Mouse (Mus musculus) ES-E14 (cell line): ENCODE data around the gene Sox1. TPM values are rescaled to one million over a fixed set of nuclear protein-coding genes. Genes with fewer than 3 reads are reported as not detected.
A peak's percentile ranks its signal among the peaks of the same experiment; 100 is the strongest.

ENCODE experiments used
- DNase-seq: peaks from one replicate; pipeline ENCODE4 v3.0.0-alpha.2; 2013; ENCODE audit warnings: low read depth, low spot score
- H3K27ac ChIP-seq: 2 replicates; pipeline ENCODE4 v1.5.1; 2012; ENCODE audit warnings: low read depth, mild to moderate bottlenecking, low read length, moderate library complexity, mixed read lengths; ENCODE audit not compliant: poor library complexity, insufficient read depth, severe bottlenecking
- H3K36me3 ChIP-seq: 2 replicates; pipeline ENCODE4 v1.6.1; 2012; ENCODE audit warnings: mild to moderate bottlenecking, low read length, moderate library complexity, mixed read lengths; ENCODE audit not compliant: control insufficient read depth, poor library complexity, insufficient read depth, severe bottlenecking
- H3K4me1 ChIP-seq, 2 experiments: fragments of 150-350 bp in 1 of 2; sonication (generic) in 1 of 2; 2 replicates each; pipeline ENCODE4 v1.6.1; 2012; ENCODE audit warnings: low read length in 2 of 2, mild to moderate bottlenecking in 1 of 2, mixed read lengths in 1 of 2; ENCODE audit not compliant: control insufficient read depth in 2 of 2, insufficient read depth in 2 of 2, poor library complexity in 1 of 2
- H3K4me3 ChIP-seq, 2 experiments: fragments of 150-350 bp in 1 of 2; sonication (generic) in 1 of 2; 2 replicates each; pipeline ENCODE4 v1.5.1; 2012; ENCODE audit warnings: low read length in 2 of 2, low read depth in 1 of 2, mild to moderate bottlenecking in 1 of 2, mixed read lengths in 1 of 2; ENCODE audit not compliant: insufficient read depth in 1 of 2, poor library complexity in 1 of 2, severe bottlenecking in 1 of 2
- H3K9ac ChIP-seq: 2 replicates; pipeline ENCODE4 v1.6.1; 2012; ENCODE audit warnings: low read depth, mild to moderate bottlenecking, low read length, mixed read lengths; ENCODE audit not compliant: poor library complexity, insufficient read depth, severe bottlenecking
- H3K9me3 ChIP-seq: fragments of 150-350 bp; sonication (generic); 2 replicates; pipeline ENCODE4 v1.6.1; 2012; ENCODE audit warnings: low read depth, mild to moderate bottlenecking, low read length; ENCODE audit not compliant: control insufficient read depth, insufficient read depth
- CHD2 ChIP-seq: IDR thresholded peaks from 2 replicates; pipeline ENCODE4 v1.6.1; 2014; ENCODE audit warnings: mild to moderate bottlenecking, low read depth, low read length, inconsistent platforms
- HCFC1 ChIP-seq: IDR thresholded peaks from 2 replicates; pipeline ENCODE4 v1.6.1; 2012; ENCODE audit warnings: low read length, inconsistent platforms, borderline replicate concordance; ENCODE audit not compliant: insufficient read depth
- MAFK ChIP-seq: IDR thresholded peaks from 2 replicates; pipeline ENCODE4 v1.6.1; 2014; ENCODE audit warnings: mild to moderate bottlenecking, low read depth, low read length, inconsistent platforms; ENCODE audit not compliant: insufficient read depth
- ZC3H11A ChIP-seq: IDR thresholded peaks from 2 replicates; pipeline ENCODE4 v1.6.1; 2012; ENCODE audit warnings: low read depth, mild to moderate bottlenecking, inconsistent platforms, low read length, borderline replicate concordance
- ZNF384 ChIP-seq: IDR thresholded peaks from 2 replicates; pipeline ENCODE4 v1.6.1; 2012; ENCODE audit warnings: low read depth, low read length, inconsistent platforms
- in situ Hi-C, 2 experiments: fragments of 600-800 bp; cut with MboI; formaldehyde crosslinking; loops; one replicate each; pipeline ENCODE4 v1.15.1; 2025; ENCODE audit warnings: low sequenced_read_pairs in 2 of 2, inconsistent platforms in 1 of 2; ENCODE audit not compliant: unreplicated experiment in 2 of 2
- total RNA-seq: library from RNA; depleted of rRNA; stranded (reverse); fragments of 300-350 nt; gene quantifications from 2 replicates; pipeline ENCODE4 v1.2.3, GENCODE M21; 2012; rRNA removed

Sox1 gene
- 0.63 and 1.0 TPM in 2 replicates for total RNA-seq

GRCm38 (mm10) chr8:12395071-12396031 is at the start of gene Sox1:
TSS of gene Sox1 (plus strand) at chr8:12395295.
- Histone ChIP-seq H3K36me3 (no peaks in the 10 kb centered on the region), H3K9ac (peak within 1 kb of the TSS; percentile 23), H3K4me3 (peak within 1 kb of the TSS; percentile 66 to 77), H3K27ac (no peak within 1 kb of the TSS), H3K9me3 (no peaks in the 10 kb centered on the region), H3K4me1 (peaks cover 0 to 2% of the 10 kb centered on the region in 2 experiments; a peak in 1 of 4 replicates)
- in situ Hi-C loops = loop anchor here (25.0 kb wide), 2 partner anchors 908 to 1083 kb away; partner anchors contain the start of genes Col4a1 (in 2 of the 2), Col4a2 (in 2 of the 2), Naxd (in 1 of the 2) and Rab20 (in 1 of the 2)
- TF ChIP-seq CHD2 (no peak), ZNF384 (no peak), ZC3H11A (no peak), MAFK (no peak), HCFC1 (no peak)
- DNase-seq = peak; percentile 81

- no peaks in the 10 kb centered on the region for H3K36me3 ChIP-seq
- TF ChIP-seq HCFC1 = no peak
- no peak for TF ChIP-seq CHD2
- no peak for TF ChIP-seq ZNF384
- TF ChIP-seq MAFK = no peak
- no peak for TF ChIP-seq ZC3H11A
- H3K27ac ChIP-seq = no peak overlapping the region
- no peak overlapping the region for H3K9ac ChIP-seq
- no peak overlapping the region for H3K4me3 ChIP-seq
- in situ Hi-C loops = no loop called here
- H3K4me1 ChIP-seq = 0 out of 4 replicates have a peak, but pooled peaks cover 0 to 2% of the 10 kb centered on the region in 2 experiments
- no peak for DNase-seq
- H3K9me3 ChIP-seq = no peaks in the 10 kb centered on the region
Measured at GRCm38 (mm10) chr8:12345881-12346280, 49.2 kb upstream of the Sox1 start.

DNA sequence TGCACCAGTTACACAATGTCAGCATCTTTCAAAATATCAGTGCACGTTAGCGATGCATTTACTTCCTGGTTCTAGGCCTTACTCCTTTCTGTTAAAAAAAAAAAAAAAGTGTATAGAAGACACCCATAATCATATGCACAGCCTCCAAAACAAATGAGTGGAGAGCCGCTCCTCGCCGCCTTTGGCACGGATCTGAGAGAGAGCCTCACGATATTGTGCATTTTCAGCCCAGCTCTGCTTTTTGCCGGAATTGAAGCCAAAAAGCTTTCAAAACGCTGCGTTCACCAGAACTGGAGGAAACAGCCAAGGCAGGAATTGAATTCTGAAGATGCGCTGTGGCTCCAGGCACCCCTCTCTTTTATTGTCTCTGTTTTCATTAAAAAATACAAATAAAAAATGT is 48.2 kb upstream of the Sox1 start:
- no peaks in the 10 kb centered on the region for H3K9me3 ChIP-seq
- no peak overlapping the region for H3K4me3 ChIP-seq
- H3K27ac ChIP-seq = no peak overlapping the region
- H3K36me3 ChIP-seq = no peaks in the 10 kb centered on the region
- no peak for DNase-seq
- 0 out of 4 replicates have a peak, but pooled peaks cover 0 to 2% of the 10 kb centered on the region in 2 experiments for H3K4me1 ChIP-seq
- TF ChIP-seq MAFK = no peak
- TF ChIP-seq ZC3H11A = no peak
- TF ChIP-seq ZNF384 = no peak
- no peak for TF ChIP-seq CHD2
- no peak for TF ChIP-seq HCFC1
- in situ Hi-C loops = no loop called here
- no peak overlapping the region for H3K9ac ChIP-seq

- Histone ChIP-seq H3K9me3 (no peaks in the 10 kb centered on the region), H3K4me1 (0 out of 4 replicates have a peak, but pooled peaks cover 0 to 2% of the 10 kb centered on the region in 2 experiments), H3K4me3 (no peak overlapping the region), H3K27ac (no peak overlapping the region), H3K36me3 (no peaks in the 10 kb centered on the region), H3K9ac (no peak overlapping the region)
- DNase-seq = no peak
- no peak for TF ChIP-seq HCFC1
- no peak for TF ChIP-seq ZNF384
- TF ChIP-seq MAFK = no peak
- no peak for TF ChIP-seq CHD2
- no peak for TF ChIP-seq ZC3H11A
- in situ Hi-C loops = no loop called here
Measured at GRCm38 (mm10) chr8:12348306-12348705, 46.8 kb upstream of the Sox1 start.
